Mouse (Mus musculus): Measurements from ENCODE around the gene Necap2.
A peak's percentile ranks its signal among the peaks of the same experiment; 100 is the strongest.

GRCm38 (mm10) chr4:141031733-141032132 is 46.4 kb downstream of the Necap2 start:
- TF ChIP-seq CTCF (IDR thresholded peaks at IDR 0.05) (peak; percentile 98), EP300 (IDR thresholded peaks at IDR 0.05) (no peak)
